Mouse (Mus musculus): ENCODE measurements around the gene Scarb2. TPM values are rescaled to one million over a fixed set of nuclear protein-coding genes. Genes with fewer than 3 reads are reported as not detected.
A peak's percentile ranks its signal among the peaks of the same experiment; 100 is the strongest.

Scarb2 gene
- 23.6 TPM for polyA plus RNA-seq (2012; fragmentation: generic; extraction: Trizol)
- long read RNA-seq, experiment 1, full-length matches to known transcripts = 38 of 50 reads
- long read RNA-seq, experiment 1, partial matches to known transcripts = 6 of 50 reads
- long read RNA-seq, experiment 1, other reads (novel, unspliced or antisense) = 6 of 50 reads
- long read RNA-seq, experiment 2, full-length matches to known transcripts = 193 of 203 reads
- long read RNA-seq, experiment 2, partial matches to known transcripts = 1 of 203 reads
- long read RNA-seq, experiment 2, other reads (novel, unspliced or antisense) = 9 of 203 reads

DNA sequence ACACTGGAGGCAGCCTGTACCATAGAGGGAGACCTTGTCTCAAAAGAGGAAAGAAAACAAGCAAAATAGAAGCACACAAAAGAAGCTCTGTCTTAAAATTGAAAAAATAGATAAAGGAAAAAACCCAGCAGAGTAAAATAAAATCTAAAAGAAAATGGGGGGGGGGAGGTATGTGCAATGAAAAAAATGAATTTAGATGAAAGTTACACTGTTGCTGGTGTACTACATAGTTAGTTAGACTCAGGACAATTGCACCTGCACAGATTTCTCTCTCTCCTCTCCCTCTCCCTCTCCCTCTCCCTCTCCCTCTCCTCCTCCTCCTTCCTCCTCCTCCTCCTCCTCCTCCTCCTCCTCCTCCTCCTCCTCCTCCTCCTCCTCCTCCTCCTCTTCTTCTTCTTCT is at the start of gene Scarb2:
Gene Scarb2, minus strand, starts transcription at position 101 of the 400 bp plus-strand sequence.
- TF ChIP-seq USF1 (IDR thresholded peaks at IDR 0.05; ENCODE audit: low read depth) = no peak
- no peak for TF ChIP-seq MAX (IDR thresholded peaks at IDR 0.05)
- Histone ChIP-seq H3K36me3 (ENCODE audit: control insufficient read depth, insufficient read depth) (no peaks in the 10 kb centered on the region), H3K4me3 (ENCODE audit: insufficient read depth, poor library complexity, severe bottlenecking) (no peak within 1 kb of the TSS), H3K79me3 (ENCODE audit: low read depth) (peaks cover 2% of the 10 kb centered on the region), H3ac (ENCODE audit: control insufficient read depth, insufficient read length, low read depth) (peak within 1 kb of the TSS; percentile 7), H3K27me3 (ENCODE audit: control insufficient read depth, insufficient read depth, insufficient read length) (no peaks in the 10 kb centered on the region), H3K79me2 (ENCODE audit: control insufficient read depth, insufficient read depth) (peaks cover 33% of the 10 kb centered on the region)

DNA sequence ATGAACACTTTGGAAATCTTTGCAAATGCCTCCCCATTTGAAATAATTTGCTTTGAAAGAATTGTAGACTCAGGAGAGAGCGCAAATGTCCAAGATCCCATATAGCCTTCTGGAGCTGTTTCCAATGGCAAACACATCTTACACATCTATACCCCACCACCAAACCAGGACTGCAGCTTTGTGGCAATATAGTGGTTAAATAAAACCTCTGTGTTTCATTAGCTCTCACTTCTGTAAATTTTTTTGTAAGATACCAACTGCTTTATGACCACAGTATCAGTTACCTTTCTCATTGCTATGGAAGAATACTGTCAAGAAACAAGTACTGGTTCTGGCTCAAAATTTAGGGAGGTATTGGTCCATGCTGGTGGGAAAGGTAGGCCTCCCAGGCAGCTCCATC is 49.3 kb upstream of the Scarb2 start:
- no peak overlapping the region for H3K4me3 ChIP-seq (ENCODE audit: insufficient read depth, poor library complexity, severe bottlenecking)
- H3K36me3 ChIP-seq (ENCODE audit: control insufficient read depth, insufficient read depth) = no peaks in the 10 kb centered on the region
- peaks cover 6% of the 10 kb centered on the region for H3K27me3 ChIP-seq (ENCODE audit: control insufficient read depth, insufficient read depth, insufficient read length)
- no peaks in the 10 kb centered on the region for H3K79me3 ChIP-seq (ENCODE audit: low read depth)
- no peak overlapping the region for H3ac ChIP-seq (ENCODE audit: control insufficient read depth, insufficient read length, low read depth)
- H3K79me2 ChIP-seq (ENCODE audit: control insufficient read depth, insufficient read depth) = no peaks in the 10 kb centered on the region
- no peak for TF ChIP-seq CTCF (IDR thresholded peaks at IDR 0.05; ENCODE audit: control insufficient read depth, insufficient read depth, insufficient read length)
- TF ChIP-seq CEBPB (IDR thresholded peaks at IDR 0.05; ENCODE audit: low read depth) = no peak
- TF ChIP-seq MYOG (IDR thresholded peaks at IDR 0.05; ENCODE audit: control insufficient read depth, extremely low read depth, insufficient read length) = no peak
- no peak for TF ChIP-seq USF1 (IDR thresholded peaks at IDR 0.05; ENCODE audit: low read depth)
- no peak for TF ChIP-seq MAX (IDR thresholded peaks at IDR 0.05)
- TF ChIP-seq FOSL1 (IDR thresholded peaks at IDR 0.05; ENCODE audit: insufficient read depth, low read length, poor library complexity, severe bottlenecking) = no peak
- no peak for TF ChIP-seq MYOD1 (IDR thresholded peaks at IDR 0.05; ENCODE audit: control insufficient read depth, insufficient read length, low read depth)

DNA sequence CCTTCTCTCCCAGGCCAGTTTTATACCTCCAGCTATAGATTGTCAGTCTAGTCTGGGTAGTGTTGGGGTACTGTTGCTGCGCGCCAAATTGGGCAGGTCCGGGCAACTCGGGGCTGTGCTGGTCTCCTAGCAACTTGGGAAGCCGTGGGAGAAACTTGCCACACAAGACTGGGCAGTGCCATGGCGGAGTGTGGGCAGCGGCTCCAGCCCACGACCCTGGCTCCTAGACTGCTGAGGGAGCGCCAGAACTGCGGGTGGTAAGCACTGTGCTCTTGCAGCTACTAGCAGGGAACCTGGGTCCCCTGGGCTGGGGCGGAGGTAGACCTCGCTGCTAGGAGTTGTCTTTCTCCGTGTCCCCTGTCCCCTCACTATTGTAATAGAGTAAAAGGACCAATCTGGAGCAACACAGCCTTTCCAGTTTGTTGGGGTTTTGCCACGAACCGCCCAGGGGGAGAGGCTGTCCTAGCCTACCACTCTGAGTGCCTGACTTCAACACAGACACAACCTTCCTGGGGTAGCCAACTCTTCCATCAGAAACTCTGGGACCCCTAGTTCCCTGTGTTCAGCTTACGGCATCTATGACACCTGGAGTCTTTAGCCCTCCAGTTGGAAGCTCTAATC is 48.4 kb upstream of the Scarb2 start, which contains the start of gene Fam47e:
Gene Fam47e, plus strand, starts transcription at position 179 of the 621 bp plus-strand sequence.
- H3K36me3 ChIP-seq (ENCODE audit: control insufficient read depth, insufficient read depth) = no peaks in the 10 kb centered on the region
- H3ac ChIP-seq (ENCODE audit: control insufficient read depth, insufficient read length, low read depth) = no peak within 1 kb of the TSS
- H3K79me2 ChIP-seq (ENCODE audit: control insufficient read depth, insufficient read depth) = no peaks in the 10 kb centered on the region
- TF ChIP-seq MYOG (IDR thresholded peaks at IDR 0.05; ENCODE audit: control insufficient read depth, extremely low read depth, insufficient read length) = no peak
- no peak for TF ChIP-seq CTCF (IDR thresholded peaks at IDR 0.05; ENCODE audit: control insufficient read depth, insufficient read depth, insufficient read length)
- TF ChIP-seq MYOD1 (IDR thresholded peaks at IDR 0.05; ENCODE audit: control insufficient read depth, insufficient read length, low read depth) = no peak
- H3K4me3 ChIP-seq (ENCODE audit: insufficient read depth, poor library complexity, severe bottlenecking) = no peak within 1 kb of the TSS
- H3K27me3 ChIP-seq (ENCODE audit: control insufficient read depth, insufficient read depth, insufficient read length) = no peaks in the 10 kb centered on the region
- no peaks in the 10 kb centered on the region for H3K79me3 ChIP-seq (ENCODE audit: low read depth)

GRCm38 (mm10) chr5:92554443-92554842 is 47.8 kb upstream of the Scarb2 start:
- no peaks in the 10 kb centered on the region for H3K36me3 ChIP-seq (ENCODE audit: control insufficient read depth, insufficient read depth)
- no peak overlapping the region for H3K4me3 ChIP-seq (ENCODE audit: insufficient read depth, poor library complexity, severe bottlenecking)
- H3K27me3 ChIP-seq (ENCODE audit: control insufficient read depth, insufficient read depth, insufficient read length) = no peaks in the 10 kb centered on the region
- TF ChIP-seq USF1 (IDR thresholded peaks at IDR 0.05; ENCODE audit: low read depth) (no peak), MYOG (IDR thresholded peaks at IDR 0.05; ENCODE audit: control insufficient read depth, extremely low read depth, insufficient read length) (no peak), CTCF (IDR thresholded peaks at IDR 0.05; ENCODE audit: control insufficient read depth, insufficient read depth, insufficient read length) (no peak), MAX (IDR thresholded peaks at IDR 0.05) (no peak), CEBPB (IDR thresholded peaks at IDR 0.05; ENCODE audit: low read depth) (no peak), MYOD1 (IDR thresholded peaks at IDR 0.05; ENCODE audit: control insufficient read depth, insufficient read length, low read depth) (no peak), FOSL1 (IDR thresholded peaks at IDR 0.05; ENCODE audit: insufficient read depth, low read length, poor library complexity, severe bottlenecking) (no peak)
- no peaks in the 10 kb centered on the region for H3K79me3 ChIP-seq (ENCODE audit: low read depth)
- H3ac ChIP-seq (ENCODE audit: control insufficient read depth, insufficient read length, low read depth) = no peak overlapping the region
- no peaks in the 10 kb centered on the region for H3K79me2 ChIP-seq (ENCODE audit: control insufficient read depth, insufficient read depth)

GRCm38 (mm10) chr5:92553939-92554338 is 47.3 kb upstream of the Scarb2 start:
- H3K79me2 ChIP-seq (ENCODE audit: control insufficient read depth, insufficient read depth) = no peaks in the 10 kb centered on the region
- H3ac ChIP-seq (ENCODE audit: control insufficient read depth, insufficient read length, low read depth) = no peak overlapping the region
- TF ChIP-seq MAX (IDR thresholded peaks at IDR 0.05) = no peak
- TF ChIP-seq CEBPB (IDR thresholded peaks at IDR 0.05; ENCODE audit: low read depth) = no peak
- TF ChIP-seq FOSL1 (IDR thresholded peaks at IDR 0.05; ENCODE audit: insufficient read depth, low read length, poor library complexity, severe bottlenecking) = no peak
- TF ChIP-seq MYOG (IDR thresholded peaks at IDR 0.05; ENCODE audit: control insufficient read depth, extremely low read depth, insufficient read length) = no peak
- no peak for TF ChIP-seq CTCF (IDR thresholded peaks at IDR 0.05; ENCODE audit: control insufficient read depth, insufficient read depth, insufficient read length)
- TF ChIP-seq MYOD1 (IDR thresholded peaks at IDR 0.05; ENCODE audit: control insufficient read depth, insufficient read length, low read depth) = no peak
- TF ChIP-seq USF1 (IDR thresholded peaks at IDR 0.05; ENCODE audit: low read depth) = no peak
- no peaks in the 10 kb centered on the region for H3K79me3 ChIP-seq (ENCODE audit: low read depth)
- no peaks in the 10 kb centered on the region for H3K27me3 ChIP-seq (ENCODE audit: control insufficient read depth, insufficient read depth, insufficient read length)
- H3K36me3 ChIP-seq (ENCODE audit: control insufficient read depth, insufficient read depth) = no peaks in the 10 kb centered on the region
- no peak overlapping the region for H3K4me3 ChIP-seq (ENCODE audit: insufficient read depth, poor library complexity, severe bottlenecking)

DNA sequence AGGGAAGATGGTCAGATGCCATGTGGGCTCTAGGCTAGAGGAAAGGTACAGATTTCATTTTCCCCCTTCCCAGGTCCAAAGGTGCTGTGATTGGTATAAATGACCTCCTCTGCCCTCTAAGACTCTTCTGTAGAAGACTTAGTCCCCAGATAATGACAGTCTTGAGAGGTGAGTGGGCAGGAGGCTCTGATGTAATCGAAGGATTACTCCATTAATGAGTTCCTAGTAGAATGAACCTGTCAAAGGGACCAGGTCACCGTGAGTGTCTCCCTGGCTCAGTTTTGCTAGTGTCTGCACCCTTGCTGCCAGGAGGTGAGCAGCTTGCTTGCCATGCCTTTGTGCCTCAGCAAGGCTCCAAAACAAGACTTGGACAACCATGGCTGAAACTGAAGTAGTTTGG is 46.0 kb upstream of the Scarb2 start:
- Histone ChIP-seq H3K79me2 (ENCODE audit: control insufficient read depth, insufficient read depth) (no peaks in the 10 kb centered on the region), H3K4me3 (ENCODE audit: insufficient read depth, poor library complexity, severe bottlenecking) (no peak overlapping the region), H3K36me3 (ENCODE audit: control insufficient read depth, insufficient read depth) (no peaks in the 10 kb centered on the region), H3K27me3 (ENCODE audit: control insufficient read depth, insufficient read depth, insufficient read length) (no peaks in the 10 kb centered on the region), H3K79me3 (ENCODE audit: low read depth) (no peaks in the 10 kb centered on the region), H3ac (ENCODE audit: control insufficient read depth, insufficient read length, low read depth) (no peak overlapping the region)
- no peak for TF ChIP-seq CTCF (IDR thresholded peaks at IDR 0.05; ENCODE audit: control insufficient read depth, insufficient read depth, insufficient read length)
- TF ChIP-seq FOSL1 (IDR thresholded peaks at IDR 0.05; ENCODE audit: insufficient read depth, low read length, poor library complexity, severe bottlenecking) = no peak
- no peak for TF ChIP-seq USF1 (IDR thresholded peaks at IDR 0.05; ENCODE audit: low read depth)
- TF ChIP-seq CEBPB (IDR thresholded peaks at IDR 0.05; ENCODE audit: low read depth) = no peak
- TF ChIP-seq MYOD1 (IDR thresholded peaks at IDR 0.05; ENCODE audit: control insufficient read depth, insufficient read length, low read depth) = no peak
- no peak for TF ChIP-seq MYOG (IDR thresholded peaks at IDR 0.05; ENCODE audit: control insufficient read depth, extremely low read depth, insufficient read length)
- TF ChIP-seq MAX (IDR thresholded peaks at IDR 0.05) = no peak

All from C2C12 (cell line).